Mouse (Mus musculus): ENCODE measurements at regions not wholly inside any gene's neighbourhood (a gene's known extent, or its start where the extent isn't known, plus 50 kb on each side); places are given as distances from the start of the nearest gene placed in this dataset.

GRCm38 (mm10) chr2:133498186-133498571, 53.8 kb upstream of the Bmp2 start:
- no peak for DNase-seq (ENCODE audit: low read depth in 1 of 2, low spot score in 2 of 2)

GRCm38 (mm10) chr2:133498717-133499143, 53.2 kb upstream of the Bmp2 start:
- no peak for DNase-seq (ENCODE audit: low read depth in 1 of 2, low spot score in 2 of 2)

- DNase-seq (ENCODE audit: low read depth in 1 of 2, low spot score in 2 of 2) = no peak
Measured at GRCm38 (mm10) chr2:133499904-133500303, 52.1 kb upstream of the Bmp2 start.
